Mouse (Mus musculus): ENCODE measurements around the gene Lman2l. TPM values are rescaled to one million over a fixed set of nuclear protein-coding genes. Genes with fewer than 3 reads are reported as not detected.

The Lman2l gene
- polyA plus RNA-seq, 1 experiment from 2014 or later: 73.8 TPM

DNA sequence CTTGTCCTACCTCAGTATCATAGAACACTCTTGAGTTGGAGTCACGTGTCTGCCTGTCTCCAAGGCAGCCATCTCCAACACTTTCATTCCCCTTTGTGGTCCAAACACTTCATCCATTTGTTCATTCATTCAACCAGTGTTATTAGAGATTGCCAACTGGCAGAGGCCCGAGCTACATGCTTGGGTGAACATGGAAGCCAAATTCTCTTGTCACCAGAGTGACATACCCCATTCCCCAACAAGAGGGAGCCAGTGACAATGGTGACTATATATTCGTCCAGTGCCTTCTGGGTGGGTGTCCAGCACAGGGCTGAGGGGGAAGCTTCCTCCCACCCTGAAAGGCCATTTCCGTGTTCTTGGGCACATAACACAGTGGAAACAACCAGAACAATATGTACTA lies 65.5 kb downstream of the Lman2l start:
- Histone ChIP-seq H3K9ac (replicated peaks) (no peak overlapping the region), H3K4me2 (replicated peaks) (no peak overlapping the region), H3K27ac (replicated peaks) (no peak overlapping the region), H3K4me1 (no peaks in the 10 kb centered on the region), H3K4me3 (no peak overlapping the region), H3K36me3 (no peaks in the 10 kb centered on the region), H3K9me3 (no peaks in the 10 kb centered on the region), H3K27me3 (no peaks in the 10 kb centered on the region)
- WGBS: 71% methylated on average over 4 of the region's 4 CpGs
- no peak for ATAC-seq (ENCODE audit: low FRiP score, low read depth)

DNA sequence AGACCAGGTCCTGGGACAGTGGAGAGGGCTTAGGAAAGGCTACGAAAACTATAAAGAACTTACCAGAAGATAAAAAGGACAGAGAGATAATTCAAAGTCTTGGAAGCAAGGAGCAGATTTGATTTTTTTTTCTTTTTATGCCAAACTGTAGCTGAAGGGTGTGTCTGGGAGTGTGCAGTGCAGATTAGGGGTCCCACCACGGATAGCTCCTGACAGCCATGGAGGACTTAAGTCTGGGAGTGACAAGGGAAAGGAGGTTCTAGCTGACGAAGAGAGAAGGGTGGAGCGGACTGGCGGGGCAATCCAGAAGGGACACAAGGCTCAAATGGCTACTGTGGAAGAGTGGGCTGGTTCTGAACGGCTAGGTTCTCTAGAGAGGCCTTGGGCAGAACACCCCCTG lies 66.2 kb downstream of the Lman2l start:
- no peaks in the 10 kb centered on the region for H3K4me1 ChIP-seq
- no peak for ATAC-seq (ENCODE audit: low FRiP score, low read depth)
- H3K4me2 ChIP-seq (replicated peaks): no peak overlapping the region
- no peaks in the 10 kb centered on the region for H3K9me3 ChIP-seq
- H3K9ac ChIP-seq (replicated peaks): no peak overlapping the region
- WGBS: 79% methylated on average over 6 of the region's 6 CpGs
- no peaks in the 10 kb centered on the region for H3K36me3 ChIP-seq
- H3K4me3 ChIP-seq: no peak overlapping the region
- H3K27ac ChIP-seq (replicated peaks): no peak overlapping the region
- no peaks in the 10 kb centered on the region for H3K27me3 ChIP-seq

DNA sequence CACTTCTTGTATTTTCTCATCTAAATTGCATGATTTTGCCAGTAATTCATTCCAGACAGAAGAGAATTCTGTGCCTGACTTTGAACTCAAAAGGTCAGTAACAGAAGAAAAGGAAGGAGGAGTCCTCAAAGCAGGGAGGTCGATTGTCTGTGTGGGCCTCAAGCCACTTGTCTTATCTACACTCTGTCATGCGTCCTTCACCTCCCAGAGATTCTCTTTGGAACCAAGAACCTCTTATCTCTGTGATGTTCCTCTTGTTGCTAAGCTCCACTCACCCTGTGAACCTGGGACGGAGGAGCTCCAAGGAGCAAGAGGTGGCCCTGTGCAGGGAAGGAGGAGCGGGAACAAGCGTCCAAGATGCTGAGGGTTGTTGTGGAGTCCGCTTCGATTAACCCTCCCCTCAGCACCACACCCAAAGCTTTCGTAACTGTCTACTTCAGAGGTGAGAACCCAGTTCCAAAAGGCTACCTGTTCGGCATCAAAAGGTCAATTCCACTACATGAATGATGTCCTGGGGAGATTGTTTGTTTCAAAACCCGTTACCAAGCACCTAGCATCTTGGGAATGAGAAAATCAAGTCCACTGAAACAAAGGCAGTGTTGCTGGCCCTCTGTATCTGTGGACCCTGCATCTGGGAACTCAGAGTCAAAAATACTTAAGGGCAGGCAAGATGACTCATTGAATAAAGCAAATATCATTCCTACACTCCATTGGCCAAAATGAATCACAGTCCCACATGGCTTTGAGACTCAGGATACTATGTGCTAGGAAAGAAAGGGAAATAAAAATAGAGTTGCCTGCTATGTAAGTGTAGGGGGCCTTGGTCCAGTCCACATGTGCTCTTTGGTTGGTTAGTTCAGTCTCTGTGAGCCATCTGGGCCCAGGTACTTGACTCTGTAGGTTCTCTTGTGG lies 72.9 kb downstream of the Lman2l start, which contains the start of gene Fer1l5:
Gene Fer1l5, plus strand, starts transcription at position 358 of the 912 bp plus-strand sequence.
- H3K4me2 ChIP-seq (replicated peaks): no peak within 1 kb of the TSS
- no peak for ATAC-seq (ENCODE audit: low FRiP score, low read depth)
- no peaks in the 10 kb centered on the region; the same call in 1 of the 2 replicates for H3K27me3 ChIP-seq
- no peak within 1 kb of the TSS for H3K9ac ChIP-seq (replicated peaks)
- no peak within 1 kb of the TSS for H3K27ac ChIP-seq (replicated peaks)
- H3K36me3 ChIP-seq: no peaks in the 10 kb centered on the region
- H3K4me3 ChIP-seq: no peak within 1 kb of the TSS
- WGBS: 81% methylated on average over 10 of the region's 10 CpGs
- peaks cover 10% of the 10 kb centered on the region for H3K4me1 ChIP-seq
- no peaks in the 10 kb centered on the region for H3K9me3 ChIP-seq

DNA sequence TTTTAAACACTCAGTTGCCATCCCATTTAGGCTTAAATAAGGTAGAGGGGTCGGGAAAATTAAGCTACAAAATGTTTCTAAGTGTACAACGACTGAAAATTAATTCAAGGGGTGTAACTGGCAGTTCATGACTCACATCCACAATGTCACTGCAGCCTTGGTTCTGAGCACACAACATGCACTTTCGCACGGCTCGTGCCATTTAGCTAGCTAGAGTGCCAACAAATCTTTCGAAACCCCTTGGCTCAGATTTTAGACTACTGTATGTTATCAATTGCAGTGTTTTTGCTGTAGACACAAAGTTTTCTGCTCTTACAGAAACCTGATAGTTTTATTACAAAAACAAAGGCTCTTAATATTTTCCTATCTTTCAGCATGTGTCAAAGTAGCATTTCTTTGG lies 74.2 kb downstream of the Lman2l start:
- H3K4me3 ChIP-seq: no peak overlapping the region
- H3K4me1 ChIP-seq: peaks cover 11% of the 10 kb centered on the region
- no peak for ATAC-seq (ENCODE audit: low FRiP score, low read depth)
- no peaks in the 10 kb centered on the region for H3K9me3 ChIP-seq
- WGBS: 84% methylated on average over 6 of the region's 6 CpGs
- H3K36me3 ChIP-seq: peaks cover 1% of the 10 kb centered on the region; the same call in 1 of the 2 replicates
- no peak overlapping the region for H3K9ac ChIP-seq (replicated peaks)
- H3K27me3 ChIP-seq: no peaks in the 10 kb centered on the region; the same call in 1 of the 2 replicates
- no peak overlapping the region for H3K27ac ChIP-seq (replicated peaks)
- no peak overlapping the region for H3K4me2 ChIP-seq (replicated peaks)

Other genes starting within 250 kb of the Lman2l start
- gene Uggt1, start 200.6 kb downstream of the Lman2l start, polyA plus RNA-seq (2016; fragmentation: Nextera tagmentation; extraction: Ambion mirVana): 63.4 and 64.1 TPM in 2 replicates
- gene Neurl3, start 170.6 kb downstream of the Lman2l start, polyA plus RNA-seq (2016; fragmentation: Nextera tagmentation; extraction: Ambion mirVana): 0.31 and 0.43 TPM in 2 replicates
- 2.9 and 3.1 TPM in 2 replicates for gene Arid5a, start 137.5 kb downstream of the Lman2l start, polyA plus RNA-seq (2016; fragmentation: Nextera tagmentation; extraction: Ambion mirVana)
- gene Kansl3, start 76.1 kb downstream of the Lman2l start, polyA plus RNA-seq (2016; fragmentation: Nextera tagmentation; extraction: Ambion mirVana): 49.6 and 50.8 TPM in 2 replicates
- 2.3 and 3.1 TPM in 2 replicates for gene Fer1l5, start 73.0 kb downstream of the Lman2l start, polyA plus RNA-seq (2016; fragmentation: Nextera tagmentation; extraction: Ambion mirVana)
- 10.2 and 10.5 TPM in 2 replicates for gene Cnnm4, start 26.3 kb upstream of the Lman2l start, polyA plus RNA-seq (2016; fragmentation: Nextera tagmentation; extraction: Ambion mirVana)
- 3.8 and 4.6 TPM in 2 replicates for gene Cnnm3, start 66.6 kb upstream of the Lman2l start, polyA plus RNA-seq (2016; fragmentation: Nextera tagmentation; extraction: Ambion mirVana)
- gene Ankrd23, start 91.6 kb upstream of the Lman2l start, polyA plus RNA-seq (2016; fragmentation: Nextera tagmentation; extraction: Ambion mirVana): 19.8 and 21.1 TPM in 2 replicates
- 0.55 TPM in 1 of 2 replicates, not detected in the other for gene Gm42417, start 94.2 kb upstream of the Lman2l start, polyA plus RNA-seq (2016; fragmentation: Nextera tagmentation; extraction: Ambion mirVana)
- gene Ankrd39, start 102.2 kb upstream of the Lman2l start, polyA plus RNA-seq (2016; fragmentation: Nextera tagmentation; extraction: Ambion mirVana): 19.6 and 19.8 TPM in 2 replicates
- gene Sema4c, start 113.1 kb upstream of the Lman2l start, polyA plus RNA-seq (2016; fragmentation: Nextera tagmentation; extraction: Ambion mirVana): 35.2 and 37.6 TPM in 2 replicates
- not detected in 2 replicates for gene Fam178b, start 237.9 kb upstream of the Lman2l start, polyA plus RNA-seq (2016; fragmentation: Nextera tagmentation; extraction: Ambion mirVana)
- gene Cox5b, start 246.2 kb upstream of the Lman2l start, polyA plus RNA-seq (2016; fragmentation: Nextera tagmentation; extraction: Ambion mirVana): 466 and 473 TPM in 2 replicates